Mouse (Mus musculus) embryonic facial prominence, embryonic 14.5 days (tissue): ENCODE data around the gene Aldh8a1. TPM values are rescaled to one million over a fixed set of nuclear protein-coding genes. Genes with fewer than 3 reads are reported as not detected.
A peak's percentile ranks its signal among the peaks of the same experiment; 100 is the strongest.

Source experiments
- ATAC-seq: fragments of 200-750 bp; cut with Nextera tagmentation; 2 replicates; pipeline ENCODE4 v1.8.0; 2017; ENCODE audit warnings: low read depth, moderate number of reproducible peaks, moderate TSS enrichment
- DNase-seq: peaks from one replicate; pipeline ENCODE4 v3.0.0-alpha.2; 2015; ENCODE audit warnings: low spot score
- H3K27ac ChIP-seq: fragments of 300-500 bp; sonication (generic); replicated peaks from 2 replicates; pipeline ENCODE4 v1.5.1; 2014; ENCODE audit warnings: low read depth, mild to moderate bottlenecking, low read length, moderate library complexity
- H3K27me3 ChIP-seq: fragments of 300-500 bp; sonication (generic); replicated peaks from 2 replicates; pipeline ENCODE4 v1.6.1; 2014; ENCODE audit warnings: low read length; ENCODE audit not compliant: control insufficient read depth, insufficient read depth
- H3K36me3 ChIP-seq: fragments of 300-500 bp; sonication (generic); 2 replicates; pipeline ENCODE4 v1.6.1; 2014; ENCODE audit warnings: low read length, mixed read lengths; ENCODE audit not compliant: control insufficient read depth, insufficient read depth
- H3K4me1 ChIP-seq: fragments of 300-500 bp; sonication (generic); 2 replicates; pipeline ENCODE4 v1.6.1; 2014; ENCODE audit warnings: antibody characterized with exemption, low read length; ENCODE audit not compliant: control insufficient read depth, insufficient read depth
- H3K4me2 ChIP-seq: fragments of 300-500 bp; sonication (generic); 2 replicates; pipeline ENCODE4 v1.6.1; 2014; ENCODE audit warnings: low read depth, mild to moderate bottlenecking, low read length, moderate library complexity, mixed read lengths
- H3K4me3 ChIP-seq: fragments of 300-500 bp; sonication (generic); 2 replicates; pipeline ENCODE4 v1.5.1; 2014; ENCODE audit warnings: low read depth, mild to moderate bottlenecking, low read length
- H3K9ac ChIP-seq: fragments of 300-500 bp; sonication (generic); 2 replicates; pipeline ENCODE4 v1.6.1; 2014; ENCODE audit warnings: low read depth, mild to moderate bottlenecking, low read length, moderate library complexity, mixed read lengths
- H3K9me3 ChIP-seq: fragments of 300-500 bp; sonication (generic); 2 replicates; pipeline ENCODE4 v1.6.1; 2016; ENCODE audit warnings: low read length; ENCODE audit not compliant: control insufficient read depth
- whole genome bisulfite sequencing: fragments of 180-500 bp; shearing (Covaris S2); extraction: QIAGEN DNeasy Blood & Tissue Kit; methylation state at CpG from one replicate; pipeline ENCODE4 v1.1.7; 2014; 5-methylcytosine and 5-hydroxymethylcytosine counted together
- polyA plus RNA-seq: library from polyadenylated mRNA; unstranded; fragments of >200 nt; fragmentation: Nextera tagmentation; extraction: Ambion mirVana; gene quantifications from 2 replicates; pipeline ENCODE4 v1.2.1, GENCODE M21; 2014

Gene Aldh8a1
- polyA plus RNA-seq, 1 experiment from 2014 or later, result not detected

- no peak overlapping the region for H3K27ac ChIP-seq
- H3K4me3 ChIP-seq, result no peak overlapping the region
- DNase-seq, result no peak
- peaks cover 75% of the 10 kb centered on the region for H3K36me3 ChIP-seq
- H3K9ac ChIP-seq, result no peak overlapping the region
- no peak for ATAC-seq
- H3K4me2 ChIP-seq, result no peak overlapping the region
- H3K9me3 ChIP-seq, result no peaks in the 10 kb centered on the region
- WGBS, result 70% methylated on average over 4 of the region's 4 CpGs
- no peaks in the 10 kb centered on the region for H3K4me1 ChIP-seq
- H3K27me3 ChIP-seq, result no peaks in the 10 kb centered on the region
Measured at GRCm38 (mm10) chr10:21363297-21363696, 13.8 kb upstream of the Aldh8a1 start.

- H3K27ac ChIP-seq, result no peak overlapping the region
- H3K9ac ChIP-seq, result no peak overlapping the region
- no peaks in the 10 kb centered on the region for H3K27me3 ChIP-seq
- H3K4me1 ChIP-seq, result no peaks in the 10 kb centered on the region
- WGBS, result 95% methylated on average over 7 of the region's 7 CpGs
- peaks cover 73% of the 10 kb centered on the region for H3K36me3 ChIP-seq
- H3K9me3 ChIP-seq, result no peaks in the 10 kb centered on the region
- no peak overlapping the region for H3K4me2 ChIP-seq
- ATAC-seq (no peak), DNase-seq (no peak)
- H3K4me3 ChIP-seq, result no peak overlapping the region
Measured at GRCm38 (mm10) chr10:21364946-21365345, 12.1 kb upstream of the Aldh8a1 start.

GRCm38 (mm10) chr10:21365897-21366296 is 11.2 kb upstream of the Aldh8a1 start:
- H3K36me3 ChIP-seq, result peaks cover 72% of the 10 kb centered on the region
- H3K4me1 ChIP-seq, result no peaks in the 10 kb centered on the region
- no peak for ATAC-seq
- no peaks in the 10 kb centered on the region for H3K27me3 ChIP-seq
- 86% methylated on average over 4 of the region's 4 CpGs for whole genome bisulfite sequencing
- no peaks in the 10 kb centered on the region for H3K9me3 ChIP-seq
- no peak overlapping the region for H3K27ac ChIP-seq
- DNase-seq, result no peak
- H3K4me2 ChIP-seq, result no peak overlapping the region
- H3K9ac ChIP-seq, result no peak overlapping the region
- no peak overlapping the region for H3K4me3 ChIP-seq

- Histone ChIP-seq H3K9ac (no peak overlapping the region), H3K4me1 (no peaks in the 10 kb centered on the region), H3K4me2 (no peak overlapping the region), H3K9me3 (no peaks in the 10 kb centered on the region), H3K27me3 (no peaks in the 10 kb centered on the region), H3K27ac (no peak overlapping the region), H3K36me3 (peaks cover 71% of the 10 kb centered on the region), H3K4me3 (no peak overlapping the region)
- DNase-seq (no peak), ATAC-seq (no peak)
- 59% methylated on average over 3 of the region's 3 CpGs for WGBS
Measured at GRCm38 (mm10) chr10:21366471-21366870, 10.6 kb upstream of the Aldh8a1 start.

- DNase-seq (no peak), ATAC-seq (no peak)
- H3K4me1 ChIP-seq, result no peaks in the 10 kb centered on the region
- no peaks in the 10 kb centered on the region for H3K27me3 ChIP-seq
- peaks cover 62% of the 10 kb centered on the region for H3K36me3 ChIP-seq
- no peak overlapping the region for H3K9ac ChIP-seq
- no peak overlapping the region for H3K4me2 ChIP-seq
- WGBS, result 93% methylated on average over 9 of the region's 9 CpGs
- H3K27ac ChIP-seq, result no peak overlapping the region
- no peak overlapping the region for H3K4me3 ChIP-seq
- H3K9me3 ChIP-seq, result no peaks in the 10 kb centered on the region
Measured at GRCm38 (mm10) chr10:21367481-21367880, 9.6 kb upstream of the Aldh8a1 start.

GRCm38 (mm10) chr10:21369586-21369985 is 7.5 kb upstream of the Aldh8a1 start:
- H3K36me3 ChIP-seq, result peaks cover 44% of the 10 kb centered on the region
- H3K9ac ChIP-seq, result no peak overlapping the region
- 75% methylated on average over 2 of the region's 2 CpGs for WGBS
- no peak overlapping the region for H3K4me3 ChIP-seq
- no peak overlapping the region for H3K27ac ChIP-seq
- H3K27me3 ChIP-seq, result no peaks in the 10 kb centered on the region
- H3K4me2 ChIP-seq, result no peak overlapping the region
- no peaks in the 10 kb centered on the region for H3K9me3 ChIP-seq
- DNase-seq, result no peak
- no peak for ATAC-seq
- no peaks in the 10 kb centered on the region for H3K4me1 ChIP-seq

- H3K4me3 ChIP-seq, result no peak overlapping the region
- H3K4me1 ChIP-seq, result no peaks in the 10 kb centered on the region
- H3K9me3 ChIP-seq, result no peaks in the 10 kb centered on the region
- WGBS, result 91% methylated on average over 6 of the region's 6 CpGs
- no peaks in the 10 kb centered on the region for H3K27me3 ChIP-seq
- no peak overlapping the region for H3K9ac ChIP-seq
- ATAC-seq (no peak), DNase-seq (no peak)
- no peak overlapping the region for H3K27ac ChIP-seq
- H3K36me3 ChIP-seq, result peaks cover 22% of the 10 kb centered on the region
- no peak overlapping the region for H3K4me2 ChIP-seq
Measured at GRCm38 (mm10) chr10:21372271-21372670, 4.8 kb upstream of the Aldh8a1 start.

- WGBS, result 61% methylated on average over 9 of the region's 9 CpGs
- Histone ChIP-seq H3K9ac (no peak overlapping the region), H3K36me3 (no peaks in the 10 kb centered on the region), H3K4me2 (no peak overlapping the region), H3K4me3 (no peak overlapping the region), H3K9me3 (no peaks in the 10 kb centered on the region), H3K27ac (no peak overlapping the region), H3K27me3 (no peaks in the 10 kb centered on the region), H3K4me1 (no peaks in the 10 kb centered on the region)
- DNase-seq (no peak), ATAC-seq (no peak)
Measured at GRCm38 (mm10) chr10:21378196-21378944, 1.3 kb downstream of the Aldh8a1 start.

GRCm38 (mm10) chr10:21382914-21383313 is 5.8 kb downstream of the Aldh8a1 start:
- H3K27me3 ChIP-seq, result no peaks in the 10 kb centered on the region
- no peaks in the 10 kb centered on the region for H3K36me3 ChIP-seq
- H3K4me3 ChIP-seq, result no peak overlapping the region
- H3K9ac ChIP-seq, result no peak overlapping the region
- DNase-seq, result peak; percentile 93
- WGBS, result 20% methylated on average over 6 of the region's 6 CpGs
- no peak for ATAC-seq
- H3K4me2 ChIP-seq, result no peak overlapping the region
- H3K9me3 ChIP-seq, result no peaks in the 10 kb centered on the region
- H3K27ac ChIP-seq, result no peak overlapping the region
- no peaks in the 10 kb centered on the region for H3K4me1 ChIP-seq
